8 mouse cellular contexts compared by ENCODE assay signal in genomic region chr10:76032402-76033118, GRCm38 (mm10). TPM values are rescaled to one million over a fixed set of nuclear protein-coding genes. Genes with fewer than 3 reads are reported as not detected.
A peak's percentile ranks its signal among the peaks of the same experiment; 100 is the strongest.
DNase-seq lines count a peak whose midpoint lies in the region; ATAC-seq lines count a peak whose summit lies in the region.

Gene Zfp280b (plus strand): TSS chr10:76032650.

- H3K27me3 ChIP-seq in hindbrain, embryonic 11.5 days (ENCODE audit: control insufficient read depth, insufficient read depth, low read length), result no peaks in the 10 kb centered on the region

- H3K9me3 ChIP-seq in hindbrain, embryonic 11.5 days (ENCODE audit: control insufficient read depth, low read length), result no peaks in the 10 kb centered on the region

- peak within 1 kb of the TSS; percentile 54; the same call in 1 of the 2 replicates for H3K27ac ChIP-seq in hindbrain, embryonic 11.5 days (ENCODE audit: low read depth, low read length)

- H3K36me3 ChIP-seq in hindbrain, embryonic 11.5 days (ENCODE audit: control insufficient read depth, insufficient read depth, low read length), result no peaks in the 10 kb centered on the region

- no peaks in the 10 kb centered on the region for H3K4me1 ChIP-seq in hindbrain, embryonic 11.5 days (replicated peaks; ENCODE audit: control insufficient read depth, insufficient read depth, low read length)

- H3K9ac ChIP-seq in hindbrain, embryonic 11.5 days (ENCODE audit: low read depth, low read length), result peak within 1 kb of the TSS; percentile 98

- ATAC-seq in hindbrain, embryonic 11.5 days (ENCODE audit: low FRiP score), result peak; percentile 99

- DNase-seq in MN1 (ENCODE audit: low spot score), result peak; percentile 97
- DNase-seq in cerebellum, adult 9-10 months, result peak; percentile 95
- DNase-seq in frontal cortex, adult 2 months (ENCODE audit: extremely low spot score in 1 of 2, low spot score in 1 of 2), result peak; percentile 86 to 96
- peak; percentile 97 for DNase-seq in hindbrain, embryonic 11.5 days (ENCODE audit: low spot score)
- DNase-seq in layer of hippocampus, postnatal 10 days (ENCODE audit: low spot score in 2 of 2), result peak; percentile 95 to 97
- DNase-seq in lung, postnatal 10 days, result peak; percentile 98
- peak; percentile 96 for DNase-seq in ovary, postnatal 36 days (ENCODE audit: low spot score)
- DNase-seq in thymus, postnatal 25 days, result peak; percentile 96

- peak within 1 kb of the TSS; percentile 89 for H3K4me2 ChIP-seq in hindbrain, embryonic 11.5 days (replicated peaks; ENCODE audit: low read depth, low read length)

- under 1% methylated on average over 57 of the region's 58 CpGs for WGBS in hindbrain, embryonic 11.5 days

- H3K4me3 ChIP-seq in hindbrain, embryonic 11.5 days (ENCODE audit: low read depth, low read length), result peak within 1 kb of the TSS; percentile 91

RNA-seq across cellular contexts. Expression of gene Zfp280b, which starts in this region (rescaled TPM):
- polyA plus RNA-seq in frontal cortex, adult 2 months (2012; rRNA removed), result 8.8 and 9.7 TPM in 2 replicates
- polyA plus RNA-seq in hindbrain, embryonic 11.5 days (2014; fragmentation: Nextera tagmentation; extraction: Ambion mirVana), result 27.0 and 28.3 TPM in 2 replicates
- total RNA-seq in layer of hippocampus, postnatal 10 days (2021), result 10 to 100 TPM in 1 of 2 experiments, 1 to 10 TPM in 1; 9.1 to 11.2 TPM

Comparison
In these comparisons a context has a peak if more than half of its experiments do, and no peak if none do; other contexts are left out.
1. Peak in every context shown above with its lines: DNase-seq, ATAC-seq, H3K4me3 ChIP-seq and H3K27ac ChIP-seq.